Mouse (Mus musculus) ES-E14 (cell line): ENCODE data around the gene Nme1. TPM values are rescaled to one million over a fixed set of nuclear protein-coding genes. Genes with fewer than 3 reads are reported as not detected.

Experiments
- DNase-seq: peaks from one replicate; pipeline ENCODE4 v3.0.0-alpha.2; 2013; ENCODE audit warnings: low read depth, low spot score
- H3K27ac ChIP-seq: 2 replicates; pipeline ENCODE4 v1.5.1; 2012; ENCODE audit warnings: low read depth, mild to moderate bottlenecking, low read length, moderate library complexity, mixed read lengths; ENCODE audit not compliant: poor library complexity, insufficient read depth, severe bottlenecking
- H3K36me3 ChIP-seq: 2 replicates; pipeline ENCODE4 v1.6.1; 2012; ENCODE audit warnings: mild to moderate bottlenecking, low read length, moderate library complexity, mixed read lengths; ENCODE audit not compliant: control insufficient read depth, poor library complexity, insufficient read depth, severe bottlenecking
- H3K4me1 ChIP-seq, 2 experiments: fragments of 150-350 bp in 1 of 2; sonication (generic) in 1 of 2; 2 replicates each; pipeline ENCODE4 v1.6.1; 2012; ENCODE audit warnings: low read length in 2 of 2, mild to moderate bottlenecking in 1 of 2, mixed read lengths in 1 of 2; ENCODE audit not compliant: control insufficient read depth in 2 of 2, insufficient read depth in 2 of 2, poor library complexity in 1 of 2
- H3K4me3 ChIP-seq, 2 experiments: fragments of 150-350 bp in 1 of 2; sonication (generic) in 1 of 2; 2 replicates each; pipeline ENCODE4 v1.5.1; 2012; ENCODE audit warnings: low read length in 2 of 2, low read depth in 1 of 2, mild to moderate bottlenecking in 1 of 2, mixed read lengths in 1 of 2; ENCODE audit not compliant: insufficient read depth in 1 of 2, poor library complexity in 1 of 2, severe bottlenecking in 1 of 2
- H3K9ac ChIP-seq: 2 replicates; pipeline ENCODE4 v1.6.1; 2012; ENCODE audit warnings: low read depth, mild to moderate bottlenecking, low read length, mixed read lengths; ENCODE audit not compliant: poor library complexity, insufficient read depth, severe bottlenecking
- H3K9me3 ChIP-seq: fragments of 150-350 bp; sonication (generic); 2 replicates; pipeline ENCODE4 v1.6.1; 2012; ENCODE audit warnings: low read depth, mild to moderate bottlenecking, low read length; ENCODE audit not compliant: control insufficient read depth, insufficient read depth
- CHD2 ChIP-seq: IDR thresholded peaks from 2 replicates; pipeline ENCODE4 v1.6.1; 2014; ENCODE audit warnings: mild to moderate bottlenecking, low read depth, low read length, inconsistent platforms
- HCFC1 ChIP-seq: IDR thresholded peaks from 2 replicates; pipeline ENCODE4 v1.6.1; 2012; ENCODE audit warnings: low read length, inconsistent platforms, borderline replicate concordance; ENCODE audit not compliant: insufficient read depth
- MAFK ChIP-seq: IDR thresholded peaks from 2 replicates; pipeline ENCODE4 v1.6.1; 2014; ENCODE audit warnings: mild to moderate bottlenecking, low read depth, low read length, inconsistent platforms; ENCODE audit not compliant: insufficient read depth
- ZC3H11A ChIP-seq: IDR thresholded peaks from 2 replicates; pipeline ENCODE4 v1.6.1; 2012; ENCODE audit warnings: low read depth, mild to moderate bottlenecking, inconsistent platforms, low read length, borderline replicate concordance
- ZNF384 ChIP-seq: IDR thresholded peaks from 2 replicates; pipeline ENCODE4 v1.6.1; 2012; ENCODE audit warnings: low read depth, low read length, inconsistent platforms
- in situ Hi-C, 2 experiments: fragments of 600-800 bp; cut with MboI; formaldehyde crosslinking; loops; one replicate each; pipeline ENCODE4 v1.15.1; 2025; ENCODE audit warnings: low sequenced_read_pairs in 2 of 2, inconsistent platforms in 1 of 2; ENCODE audit not compliant: unreplicated experiment in 2 of 2
- total RNA-seq: library from RNA; depleted of rRNA; stranded (reverse); fragments of 300-350 nt; gene quantifications from 2 replicates; pipeline ENCODE4 v1.2.3, GENCODE M21; 2012

Gene Nme1
- total RNA-seq, 1 experiment, result 141 TPM

GRCm38 (mm10) chr11:93969171-93969570 lies 850 bp upstream of the Nme1 start:
- H3K4me1 ChIP-seq, result peaks cover 0 to 3% of the 10 kb centered on the region in 2 experiments; a peak in 2 of 4 replicates
- no peaks in the 10 kb centered on the region for H3K9me3 ChIP-seq
- H3K9ac ChIP-seq, result no peak overlapping the region
- H3K27ac ChIP-seq, result no peak overlapping the region
- no peak overlapping the region for H3K4me3 ChIP-seq
- DNase-seq, result no peak
- H3K36me3 ChIP-seq, result peaks cover 10% of the 10 kb centered on the region
- in situ Hi-C loops, result no loop called here
- TF ChIP-seq ZC3H11A (no peak), CHD2 (no peak), MAFK (no peak), ZNF384 (no peak), HCFC1 (no peak)

- Histone ChIP-seq H3K9ac (no peak overlapping the region), H3K4me3 (peak overlapping the region in 1 of 2 experiments; percentile 32; a peak in 2 of 4 replicates), H3K27ac (no peak overlapping the region), H3K36me3 (peaks cover 14% of the 10 kb centered on the region), H3K9me3 (no peaks in the 10 kb centered on the region), H3K4me1 (peaks cover 0 to 3% of the 10 kb centered on the region in 2 experiments; a peak in 2 of 4 replicates)
- no peak for DNase-seq
- in situ Hi-C loops, result no loop called here
- no peak for TF ChIP-seq ZC3H11A
- no peak for TF ChIP-seq MAFK
- TF ChIP-seq HCFC1, result no peak
- no peak for TF ChIP-seq ZNF384
- TF ChIP-seq CHD2, result no peak
Measured at GRCm38 (mm10) chr11:93968848-93969128, 467 bp upstream of the Nme1 start.

- H3K4me3 ChIP-seq, result peak overlapping the region; percentile 79 to 92
- TF ChIP-seq HCFC1, result no peak
- TF ChIP-seq CHD2, result no peak
- TF ChIP-seq ZNF384, result no peak
- TF ChIP-seq MAFK, result no peak
- no peak for TF ChIP-seq ZC3H11A
- H3K9me3 ChIP-seq, result no peaks in the 10 kb centered on the region
- H3K27ac ChIP-seq, result peak overlapping the region; percentile 68
- in situ Hi-C loops, result no loop called here
- H3K4me1 ChIP-seq, result peaks cover 0 to 3% of the 10 kb centered on the region in 2 experiments; a peak in 2 of 4 replicates
- H3K36me3 ChIP-seq, result peaks cover 25% of the 10 kb centered on the region
- DNase-seq, result no peak
- peak overlapping the region; percentile 86 for H3K9ac ChIP-seq
Measured at GRCm38 (mm10) chr11:93967381-93967780, 940 bp downstream of the Nme1 start.

GRCm38 (mm10) chr11:93965391-93965790 lies 2.9 kb downstream of the Nme1 start:
- Histone ChIP-seq H3K36me3 (peaks cover 38% of the 10 kb centered on the region), H3K27ac (no peak overlapping the region), H3K4me1 (peaks cover 0 to 3% of the 10 kb centered on the region in 2 experiments; a peak in 2 of 4 replicates), H3K4me3 (peak overlapping the region in 1 of 2 experiments; percentile 22; a peak in 2 of 4 replicates), H3K9me3 (no peaks in the 10 kb centered on the region), H3K9ac (no peak overlapping the region)
- TF ChIP-seq HCFC1, result no peak
- TF ChIP-seq MAFK, result no peak
- TF ChIP-seq ZNF384, result no peak
- no peak for TF ChIP-seq ZC3H11A
- no peak for TF ChIP-seq CHD2
- in situ Hi-C loops, result no loop called here
- DNase-seq, result no peak

GRCm38 (mm10) chr11:93963013-93963412 lies 5.3 kb downstream of the Nme1 start:
- in situ Hi-C loops, result no loop called here
- H3K4me1 ChIP-seq, result 0 out of 4 replicates have a peak, but pooled peaks cover 0 to 3% of the 10 kb centered on the region in 2 experiments
- peaks cover 55% of the 10 kb centered on the region for H3K36me3 ChIP-seq

More at GRCm38 (mm10) chr11:93963013-93963412, 5.3 kb downstream of the Nme1 start:
- no peak for DNase-seq
- Histone ChIP-seq H3K4me3 (no peak overlapping the region), H3K9ac (no peak overlapping the region), H3K27ac (no peak overlapping the region), H3K9me3 (no peaks in the 10 kb centered on the region)
- TF ChIP-seq HCFC1 (no peak), MAFK (no peak), ZC3H11A (no peak), ZNF384 (no peak), CHD2 (no peak)
